Mouse (Mus musculus) small intestine, adult 2 months (tissue): ENCODE data around the gene Olfr1255. TPM values are rescaled to one million over a fixed set of nuclear protein-coding genes. Genes with fewer than 3 reads are reported as not detected.

ENCODE experiments used
- H3K27ac ChIP-seq: fragments of 200-500 bp; 2 replicates; pipeline ENCODE4 v1.5.1; 2012; ENCODE audit warnings: low read depth, low read length, control low read depth, inconsistent platforms; ENCODE audit not compliant: insufficient read depth
- H3K27me3 ChIP-seq: fragments of 200-500 bp; 2 replicates; pipeline ENCODE4 v1.6.1; 2012; ENCODE audit warnings: mild to moderate bottlenecking, moderate library complexity, low read length, inconsistent platforms; ENCODE audit not compliant: control insufficient read depth, insufficient read depth
- H3K36me3 ChIP-seq: fragments of 200-500 bp; 2 replicates; pipeline ENCODE4 v1.6.1; 2012; ENCODE audit warnings: mild to moderate bottlenecking, low read length, control low read depth, inconsistent platforms; ENCODE audit not compliant: control insufficient read depth, insufficient read depth
- H3K4me1 ChIP-seq: fragments of 200-500 bp; 2 replicates; pipeline ENCODE4 v1.6.1; 2012; ENCODE audit warnings: low read length, inconsistent platforms, mixed read lengths; ENCODE audit not compliant: control insufficient read depth, insufficient read depth, insufficient read length
- H3K4me3 ChIP-seq: fragments of 200-500 bp; 2 replicates; pipeline ENCODE4 v1.5.1; 2012; ENCODE audit warnings: low read depth, mild to moderate bottlenecking, control low read depth, inconsistent platforms, low read length, moderate library complexity
- CTCF ChIP-seq: fragments of 200-500 bp; IDR thresholded peaks from 2 replicates; pipeline ENCODE4 v1.5.1; 2012; ENCODE audit warnings: low read depth, mild to moderate bottlenecking, control low read depth, inconsistent platforms, low read length, moderate library complexity, mixed read lengths; ENCODE audit not compliant: insufficient replicate concordance, insufficient read length; ENCODE audit errors: extremely low read depth
- POLR2A ChIP-seq: fragments of 200-500 bp; IDR thresholded peaks from 2 replicates; pipeline ENCODE4 v1.6.1; 2012; ENCODE audit warnings: low read depth, mild to moderate bottlenecking, control low read depth, inconsistent platforms, low read length, moderate library complexity
- WGBS: fragments of 180-500 bp; shearing (Covaris S2); methylation state at CpG from one replicate; pipeline ENCODE4 v1.1.7; 2018; 5-methylcytosine and 5-hydroxymethylcytosine counted together
- polyA plus RNA-seq: library from polyadenylated mRNA; depleted of rRNA; stranded (reverse); fragments of >200 nt; gene quantifications from 2 replicates; pipeline ENCODE4 v1.2.3, GENCODE M21; 2012; rRNA removed

The Olfr1255 gene
- not detected in 2 replicates for polyA plus RNA-seq

GRCm38 (mm10) chr2:89811751-89812150, at the start of gene Olfr1255:
Gene Olfr1255, plus strand, starts transcription at chr2:89812051.
- 87% methylated on average over 3 of the region's 3 CpGs for WGBS
- H3K4me3 ChIP-seq = no peak within 1 kb of the TSS
- no peaks in the 10 kb centered on the region for H3K4me1 ChIP-seq

DNA sequence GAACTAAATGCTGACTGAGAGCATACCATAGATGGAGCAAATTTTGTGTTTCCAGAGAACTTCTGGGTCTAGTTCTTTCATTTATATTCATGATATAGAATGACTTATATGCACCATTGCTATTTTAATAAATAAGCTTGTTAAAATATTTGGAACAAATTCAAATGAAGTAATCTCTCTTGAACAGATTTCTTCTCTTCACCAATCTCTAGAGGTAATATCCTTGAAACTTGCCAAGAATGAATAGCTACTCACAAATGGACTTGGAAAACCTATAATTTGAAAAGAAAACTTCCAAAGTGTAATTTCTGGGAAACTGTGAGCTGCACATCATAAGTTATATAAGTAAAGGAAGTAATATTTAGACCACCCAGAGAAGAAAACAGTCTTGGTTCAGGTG, 18.3 kb upstream of the Olfr1255 start, which contains the start of gene Olfr1254:
Olfr1254 (minus strand) TSS at position 101 of the 400 bp plus-strand sequence.
- no peak within 1 kb of the TSS for H3K4me3 ChIP-seq
- H3K36me3 ChIP-seq = no peaks in the 10 kb centered on the region
- TF ChIP-seq POLR2A (no peak), CTCF (no peak)
- H3K4me1 ChIP-seq = no peaks in the 10 kb centered on the region
- H3K27me3 ChIP-seq = no peaks in the 10 kb centered on the region
- H3K27ac ChIP-seq = no peak within 1 kb of the TSS

More at GRCm38 (mm10) chr2:89811751-89812150, at the start of gene Olfr1255:
- no peak for TF ChIP-seq POLR2A
- no peak for TF ChIP-seq CTCF
- no peaks in the 10 kb centered on the region for H3K36me3 ChIP-seq
- no peaks in the 10 kb centered on the region for H3K27me3 ChIP-seq
- no peak within 1 kb of the TSS for H3K27ac ChIP-seq

DNA sequence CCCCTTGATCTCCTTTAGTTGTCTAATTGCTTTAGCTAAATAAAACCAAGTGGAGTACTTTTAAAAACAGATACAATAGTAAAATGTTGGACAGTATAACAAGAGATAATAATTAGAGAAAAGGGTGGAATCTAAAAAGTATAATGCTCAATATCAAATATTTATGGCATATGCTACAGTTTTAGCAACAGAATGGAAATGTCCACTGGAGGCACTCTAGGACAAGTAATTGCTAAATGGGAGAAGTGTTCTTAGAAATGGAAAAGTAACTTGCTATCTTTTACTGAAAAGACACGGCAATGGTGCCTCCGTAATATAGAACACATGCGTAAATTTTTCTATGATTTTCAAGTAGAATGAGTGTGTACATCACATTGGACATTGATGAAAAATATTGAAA, 12.3 kb upstream of the Olfr1255 start:
- TF ChIP-seq POLR2A (no peak), CTCF (no peak)
- H3K4me1 ChIP-seq = no peaks in the 10 kb centered on the region
- H3K27me3 ChIP-seq = no peaks in the 10 kb centered on the region
- no peak overlapping the region for H3K4me3 ChIP-seq
- 90% methylated on average over 3 of the region's 3 CpGs for WGBS
- no peak overlapping the region for H3K27ac ChIP-seq
- no peaks in the 10 kb centered on the region for H3K36me3 ChIP-seq

GRCm38 (mm10) chr2:89810751-89811150, 1.1 kb upstream of the Olfr1255 start:
- no peak for TF ChIP-seq CTCF
- TF ChIP-seq POLR2A = no peak
- H3K4me3 ChIP-seq = no peak overlapping the region
- 67% methylated on average over 2 of the region's 2 CpGs for WGBS
- H3K27ac ChIP-seq = no peak overlapping the region
- H3K36me3 ChIP-seq = no peaks in the 10 kb centered on the region
- H3K4me1 ChIP-seq = no peaks in the 10 kb centered on the region
- no peaks in the 10 kb centered on the region for H3K27me3 ChIP-seq

DNA sequence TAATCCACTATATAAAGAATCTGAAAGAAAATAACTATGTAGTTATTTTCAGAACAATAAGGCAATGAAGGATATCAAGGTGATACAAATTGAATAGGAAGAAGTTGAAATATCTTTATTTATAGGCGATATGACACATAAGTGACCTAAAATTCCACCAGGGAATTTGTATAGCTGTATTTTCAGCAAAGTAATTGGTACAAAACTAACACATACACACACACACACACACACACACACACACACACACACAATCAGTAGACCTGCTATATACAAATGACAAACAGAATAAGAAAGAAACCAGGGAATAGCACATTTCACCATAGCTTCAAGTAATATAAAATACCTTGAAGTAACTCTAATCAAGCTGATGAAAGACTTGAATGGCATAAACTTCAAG, 8.4 kb downstream of the Olfr1255 start:
- no peak overlapping the region for H3K4me3 ChIP-seq
- H3K27ac ChIP-seq = no peak overlapping the region
- no peaks in the 10 kb centered on the region for H3K36me3 ChIP-seq
- H3K4me1 ChIP-seq = no peaks in the 10 kb centered on the region
- no peaks in the 10 kb centered on the region for H3K27me3 ChIP-seq
- 86% methylated on average over 1 of the region's 1 CpGs for WGBS
- no peak for TF ChIP-seq CTCF
- no peak for TF ChIP-seq POLR2A

DNA sequence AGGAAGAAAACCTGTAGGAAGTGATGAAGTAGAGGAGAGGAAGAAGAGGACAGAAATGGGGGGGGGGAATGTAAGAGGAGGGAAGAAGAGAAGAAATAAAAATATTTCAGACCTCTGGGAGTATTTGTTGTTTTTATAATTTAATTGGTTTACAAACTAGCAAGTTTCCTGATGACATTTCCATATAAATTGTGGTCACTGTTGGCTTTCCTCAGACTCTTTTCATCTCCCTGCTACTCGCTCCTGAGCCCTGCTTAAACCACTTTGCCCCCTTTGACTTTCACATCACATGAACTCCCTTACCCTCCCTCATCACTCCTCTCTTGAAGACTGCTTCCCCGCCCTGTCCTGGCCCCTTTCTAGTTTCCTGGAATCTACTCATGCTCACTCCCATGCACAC, 29.6 kb downstream of the Olfr1255 start, which contains the start of gene Olfr1256:
Olfr1256 (minus strand) TSS at position 101 of the 400 bp plus-strand sequence.
- WGBS = 57% methylated on average over 2 of the region's 2 CpGs
- Histone ChIP-seq H3K27ac (no peak within 1 kb of the TSS), H3K36me3 (no peaks in the 10 kb centered on the region), H3K4me3 (no peak within 1 kb of the TSS), H3K4me1 (no peaks in the 10 kb centered on the region), H3K27me3 (no peaks in the 10 kb centered on the region)
- no peak for TF ChIP-seq POLR2A
- TF ChIP-seq CTCF = no peak

DNA sequence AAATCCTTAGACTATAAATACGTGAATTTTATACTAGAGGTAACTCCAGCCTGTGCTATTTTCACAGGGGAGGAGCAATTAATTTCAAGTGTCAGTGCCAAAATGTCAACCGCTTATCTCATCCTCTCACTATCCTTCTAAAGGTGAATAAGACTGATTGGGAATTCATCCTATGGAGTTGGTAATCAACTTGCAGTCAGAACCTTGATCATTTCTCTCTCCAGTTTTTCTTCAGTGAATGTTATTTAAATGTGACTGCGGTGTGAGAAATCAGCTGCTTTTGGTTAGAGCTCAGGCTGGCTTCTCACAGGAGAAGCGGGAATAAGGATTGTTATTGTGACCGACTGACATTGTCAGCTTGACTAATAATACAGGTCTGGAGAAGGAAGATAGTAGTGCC, 36.3 kb downstream of the Olfr1255 start, which contains the start of gene Olfr48:
Olfr48 (minus strand) TSS at position 101 of the 400 bp plus-strand sequence.
- Histone ChIP-seq H3K4me3 (no peak within 1 kb of the TSS), H3K27me3 (no peaks in the 10 kb centered on the region), H3K4me1 (no peaks in the 10 kb centered on the region), H3K36me3 (no peaks in the 10 kb centered on the region), H3K27ac (no peak within 1 kb of the TSS)
- TF ChIP-seq POLR2A (no peak), CTCF (no peak)
- WGBS = 83% methylated on average over 5 of the region's 5 CpGs
